Mouse (Mus musculus) 416B (cell line): Measurements from ENCODE around the gene Slco3a1.
"Not testable (repeated sequence)": the region's sequence is repeated elsewhere in the genome, so short reads cannot be mapped to it uniquely, and the experiment has no call there.

Experiments
- DNase-seq: peaks from one replicate; pipeline ENCODE4 v3.0.0; 2011; ENCODE audit warnings: low read depth

Slco3a1 gene

GRCm38 (mm10) chr7:74429252-74429651 lies 125.3 kb downstream of the Slco3a1 start:
- DNase-seq, result no peak

- no peak for DNase-seq
Observed at GRCm38 (mm10) chr7:74427135-74427534, 127.4 kb downstream of the Slco3a1 start.

- no peak for DNase-seq
Observed at GRCm38 (mm10) chr7:74425941-74426340, 128.6 kb downstream of the Slco3a1 start.

GRCm38 (mm10) chr7:74423928-74424850 lies 130.4 kb downstream of the Slco3a1 start:
- peak; percentile 14 for DNase-seq

- no peak for DNase-seq
Observed at GRCm38 (mm10) chr7:74423316-74423715, 131.3 kb downstream of the Slco3a1 start.

GRCm38 (mm10) chr7:74422731-74423130 lies 131.8 kb downstream of the Slco3a1 start:
- DNase-seq, result no peak

- no peak for DNase-seq
Observed at GRCm38 (mm10) chr7:74422002-74422401, 132.6 kb downstream of the Slco3a1 start.

- DNase-seq, result no peak
Observed at GRCm38 (mm10) chr7:74421591-74421990, 133.0 kb downstream of the Slco3a1 start.

- DNase-seq, result no peak
Observed at GRCm38 (mm10) chr7:74419706-74420105, 134.9 kb downstream of the Slco3a1 start.

- no peak for DNase-seq
Observed at GRCm38 (mm10) chr7:74417009-74417408, 137.6 kb downstream of the Slco3a1 start.

- DNase-seq, result no peak
Observed at GRCm38 (mm10) chr7:74415241-74415640, 139.3 kb downstream of the Slco3a1 start.

GRCm38 (mm10) chr7:74413738-74414716 lies 140.6 kb downstream of the Slco3a1 start:
- no peak for DNase-seq

GRCm38 (mm10) chr7:74408601-74409323 lies 145.8 kb downstream of the Slco3a1 start:
- no peak for DNase-seq

- DNase-seq, result not testable (repeated sequence)
Observed at GRCm38 (mm10) chr7:74407851-74408250, 146.7 kb downstream of the Slco3a1 start.

- no peak for DNase-seq
Observed at GRCm38 (mm10) chr7:74399729-74400128, 154.9 kb downstream of the Slco3a1 start.

GRCm38 (mm10) chr7:74399154-74399553 lies 155.4 kb downstream of the Slco3a1 start:
- no peak for DNase-seq

- no peak for DNase-seq
Observed at GRCm38 (mm10) chr7:74398326-74398725, 156.3 kb downstream of the Slco3a1 start.

GRCm38 (mm10) chr7:74391451-74391873 lies 163.1 kb downstream of the Slco3a1 start:
- no peak for DNase-seq

- peak; percentile 3 for DNase-seq
Observed at GRCm38 (mm10) chr7:74389570-74389969, 165.0 kb downstream of the Slco3a1 start.

- no peak for DNase-seq
Observed at GRCm38 (mm10) chr7:74386257-74386656, 168.3 kb downstream of the Slco3a1 start.

GRCm38 (mm10) chr7:74383040-74383666 lies 171.4 kb downstream of the Slco3a1 start:
- DNase-seq, result no peak
